Mouse (Mus musculus): Measurements from ENCODE around the gene Bcl9l. TPM values are rescaled to one million over a fixed set of nuclear protein-coding genes. Genes with fewer than 3 reads are reported as not detected.

The Bcl9l gene
- polyA plus RNA-seq, 1 experiment from 2014 or later, result 9.1 TPM

GRCm38 (mm10) chr9:44524235-44524826 lies 41.7 kb downstream of the Bcl9l start:
- H3K9ac ChIP-seq (ENCODE audit: low read depth, low read length), result no peak overlapping the region
- no peak for ATAC-seq (replicated peaks; ENCODE audit: low FRiP score, low read depth)

GRCm38 (mm10) chr9:44525001-44525400 lies 42.4 kb downstream of the Bcl9l start:
- no peak for TF ChIP-seq CTCF (IDR thresholded peaks at IDR 0.05; ENCODE audit: low read depth)
- 75% methylated on average over 3 of the region's 3 CpGs for WGBS

More at GRCm38 (mm10) chr9:44524235-44524826, 41.7 kb downstream of the Bcl9l start:
- no peak for DNase-seq (ENCODE audit: low spot score)
- Histone ChIP-seq H3K4me3 (replicated peaks; ENCODE audit: low read depth, low read length) (no peak overlapping the region), H3K4me2 (ENCODE audit: low read length) (no peak overlapping the region), H3K4me1 (replicated peaks; ENCODE audit: insufficient read depth, low read length) (no peaks in the 10 kb centered on the region), H3K27me3 (ENCODE audit: insufficient read depth, low read length) (no peaks in the 10 kb centered on the region), H3K9me3 (replicated peaks; ENCODE audit: low read length) (no peaks in the 10 kb centered on the region), H3K36me3 (ENCODE audit: insufficient read depth, low read length) (no peaks in the 10 kb centered on the region), H3K27ac (no peak overlapping the region)
- WGBS, result 70% methylated on average over 5 of the region's 5 CpGs
- no peak for TF ChIP-seq CTCF (IDR thresholded peaks at IDR 0.05; ENCODE audit: low read depth)

GRCm38 (mm10) chr9:44525589-44525988 lies 43.0 kb downstream of the Bcl9l start:
- ATAC-seq (replicated peaks; ENCODE audit: low FRiP score, low read depth) (no peak), DNase-seq (ENCODE audit: low spot score) (no peak)
- Histone ChIP-seq H3K27me3 (ENCODE audit: insufficient read depth, low read length) (no peaks in the 10 kb centered on the region), H3K4me1 (replicated peaks; ENCODE audit: insufficient read depth, low read length) (no peaks in the 10 kb centered on the region), H3K36me3 (ENCODE audit: insufficient read depth, low read length) (no peaks in the 10 kb centered on the region), H3K9me3 (replicated peaks; ENCODE audit: low read length) (no peaks in the 10 kb centered on the region), H3K9ac (ENCODE audit: low read depth, low read length) (no peak overlapping the region), H3K27ac (no peak overlapping the region), H3K4me3 (replicated peaks; ENCODE audit: low read depth, low read length) (no peak overlapping the region), H3K4me2 (ENCODE audit: low read length) (no peak overlapping the region)
- WGBS, result 92% methylated on average over 8 of the region's 8 CpGs
- TF ChIP-seq CTCF (IDR thresholded peaks at IDR 0.05; ENCODE audit: low read depth), result no peak

More at GRCm38 (mm10) chr9:44525001-44525400, 42.4 kb downstream of the Bcl9l start:
- no peaks in the 10 kb centered on the region for H3K27me3 ChIP-seq (ENCODE audit: insufficient read depth, low read length)
- no peak overlapping the region for H3K4me2 ChIP-seq (ENCODE audit: low read length)
- no peak overlapping the region for H3K27ac ChIP-seq
- no peak overlapping the region for H3K4me3 ChIP-seq (replicated peaks; ENCODE audit: low read depth, low read length)
- no peaks in the 10 kb centered on the region for H3K9me3 ChIP-seq (replicated peaks; ENCODE audit: low read length)
- H3K36me3 ChIP-seq (ENCODE audit: insufficient read depth, low read length), result no peaks in the 10 kb centered on the region
- no peak overlapping the region for H3K9ac ChIP-seq (ENCODE audit: low read depth, low read length)
- H3K4me1 ChIP-seq (replicated peaks; ENCODE audit: insufficient read depth, low read length), result no peaks in the 10 kb centered on the region
- ATAC-seq (replicated peaks; ENCODE audit: low FRiP score, low read depth) (no peak), DNase-seq (ENCODE audit: low spot score) (no peak)

- Histone ChIP-seq H3K4me1 (replicated peaks; ENCODE audit: insufficient read depth, low read length) (no peaks in the 10 kb centered on the region), H3K27me3 (ENCODE audit: insufficient read depth, low read length) (no peaks in the 10 kb centered on the region), H3K4me3 (replicated peaks; ENCODE audit: low read depth, low read length) (no peak overlapping the region), H3K9ac (ENCODE audit: low read depth, low read length) (no peak overlapping the region), H3K27ac (no peak overlapping the region), H3K9me3 (replicated peaks; ENCODE audit: low read length) (no peaks in the 10 kb centered on the region), H3K36me3 (ENCODE audit: insufficient read depth, low read length) (no peaks in the 10 kb centered on the region), H3K4me2 (ENCODE audit: low read length) (no peak overlapping the region)
- ATAC-seq (replicated peaks; ENCODE audit: low FRiP score, low read depth) (no peak), DNase-seq (ENCODE audit: low spot score) (no peak)
- WGBS, result 59% methylated on average over 9 of the region's 9 CpGs
- no peak for TF ChIP-seq CTCF (IDR thresholded peaks at IDR 0.05; ENCODE audit: low read depth)
These were observed 43.9 kb downstream of the Bcl9l start for GRCm38 (mm10) chr9:44526337-44527112.

GRCm38 (mm10) chr9:44528340-44528739 lies 45.7 kb downstream of the Bcl9l start:
- H3K36me3 ChIP-seq (ENCODE audit: insufficient read depth, low read length), result no peaks in the 10 kb centered on the region
- H3K4me2 ChIP-seq (ENCODE audit: low read length), result no peak overlapping the region
- H3K4me3 ChIP-seq (replicated peaks; ENCODE audit: low read depth, low read length), result no peak overlapping the region
- H3K9ac ChIP-seq (ENCODE audit: low read depth, low read length), result no peak overlapping the region
- 46% methylated on average over 8 of the region's 8 CpGs for WGBS
- no peaks in the 10 kb centered on the region for H3K9me3 ChIP-seq (replicated peaks; ENCODE audit: low read length)
- H3K4me1 ChIP-seq (replicated peaks; ENCODE audit: insufficient read depth, low read length), result no peaks in the 10 kb centered on the region
- no peak for ATAC-seq (replicated peaks; ENCODE audit: low FRiP score, low read depth)
- H3K27me3 ChIP-seq (ENCODE audit: insufficient read depth, low read length), result no peaks in the 10 kb centered on the region
- H3K27ac ChIP-seq, result no peak overlapping the region
- TF ChIP-seq CTCF (IDR thresholded peaks at IDR 0.05; ENCODE audit: low read depth), result no peak
- no peak for DNase-seq (ENCODE audit: low spot score)

GRCm38 (mm10) chr9:44532991-44533580 lies 50.5 kb downstream of the Bcl9l start:
- DNase-seq (ENCODE audit: low spot score), result no peak
- no peak overlapping the region for H3K4me2 ChIP-seq (ENCODE audit: low read length)
- 0 out of 2 replicates have a peak, but pooled peaks cover 3% of the 10 kb centered on the region for H3K27me3 ChIP-seq (ENCODE audit: insufficient read depth, low read length)
- H3K4me1 ChIP-seq (replicated peaks; ENCODE audit: insufficient read depth, low read length), result peaks cover 7% of the 10 kb centered on the region
- WGBS, result 65% methylated on average over 6 of the region's 6 CpGs
- no peak overlapping the region for H3K4me3 ChIP-seq (replicated peaks; ENCODE audit: low read depth, low read length)
- no peak overlapping the region for H3K9ac ChIP-seq (ENCODE audit: low read depth, low read length)
- no peaks in the 10 kb centered on the region for H3K9me3 ChIP-seq (replicated peaks; ENCODE audit: low read length)
- no peaks in the 10 kb centered on the region for H3K36me3 ChIP-seq (ENCODE audit: insufficient read depth, low read length)
- no peak for ATAC-seq (replicated peaks; ENCODE audit: low FRiP score, low read depth)
- TF ChIP-seq CTCF (IDR thresholded peaks at IDR 0.05; ENCODE audit: low read depth), result no peak
- no peak overlapping the region for H3K27ac ChIP-seq

Data from kidney, postnatal 0 days (tissue).